Mouse (Mus musculus): ENCODE measurements around the gene Bcl7c. TPM values are rescaled to one million over a fixed set of nuclear protein-coding genes. Genes with fewer than 3 reads are reported as not detected.

The Bcl7c gene
- total and polyA plus RNA-seq, 2 experiments from 2014 or later: 48.8 to 86.8 TPM

- Histone ChIP-seq H3K27ac (no peak overlapping the region), H3K36me3 (ENCODE audit: insufficient read depth, low read length) (no peaks in the 10 kb centered on the region), H3K4me2 (ENCODE audit: low read depth, low read length) (no peak overlapping the region), H3K9ac (replicated peaks; ENCODE audit: low read length) (no peak overlapping the region), H3K4me3 (ENCODE audit: low read length) (no peak overlapping the region), H3K4me1 (ENCODE audit: insufficient read depth, low read length) (no peaks in the 10 kb centered on the region), H3K9me3 (ENCODE audit: low read length) (no peaks in the 10 kb centered on the region), H3K27me3 (ENCODE audit: insufficient read depth, low read length) (no peaks in the 10 kb centered on the region)
- WGBS: 83% methylated on average over 4 of the region's 4 CpGs
- no peak for TF ChIP-seq CTCF (IDR thresholded peaks at IDR 0.05; ENCODE audit: low read depth)
- ATAC-seq (no peak), DNase-seq (ENCODE audit: low spot score) (no peak)
These were observed 36.0 kb downstream of the Bcl7c start for GRCm38 (mm10) chr7:127672776-127673175.

GRCm38 (mm10) chr7:127671880-127672774 lies 36.6 kb downstream of the Bcl7c start:
- no peak for DNase-seq (ENCODE audit: low spot score)
- TF ChIP-seq CTCF (IDR thresholded peaks at IDR 0.05; ENCODE audit: low read depth): no peak
- Histone ChIP-seq H3K27me3 (ENCODE audit: insufficient read depth, low read length) (no peaks in the 10 kb centered on the region), H3K36me3 (ENCODE audit: insufficient read depth, low read length) (no peaks in the 10 kb centered on the region), H3K4me2 (ENCODE audit: low read depth, low read length) (no peak overlapping the region), H3K9ac (replicated peaks; ENCODE audit: low read length) (no peak overlapping the region), H3K4me3 (ENCODE audit: low read length) (no peak overlapping the region), H3K9me3 (ENCODE audit: low read length) (no peaks in the 10 kb centered on the region), H3K4me1 (ENCODE audit: insufficient read depth, low read length) (no peaks in the 10 kb centered on the region), H3K27ac (no peak overlapping the region)
- 83% methylated on average over 11 of the region's 11 CpGs for WGBS
- no peak for ATAC-seq

- no peak for TF ChIP-seq CTCF (IDR thresholded peaks at IDR 0.05; ENCODE audit: low read depth)
- Histone ChIP-seq H3K27ac (no peak overlapping the region), H3K4me1 (ENCODE audit: insufficient read depth, low read length) (no peaks in the 10 kb centered on the region), H3K27me3 (ENCODE audit: insufficient read depth, low read length) (no peaks in the 10 kb centered on the region), H3K4me3 (ENCODE audit: low read length) (no peak overlapping the region), H3K9me3 (ENCODE audit: low read length) (no peaks in the 10 kb centered on the region), H3K4me2 (ENCODE audit: low read depth, low read length) (no peak overlapping the region), H3K36me3 (ENCODE audit: insufficient read depth, low read length) (peaks cover 11% of the 10 kb centered on the region), H3K9ac (replicated peaks; ENCODE audit: low read length) (no peak overlapping the region)
- 78% methylated on average over 8 of the region's 8 CpGs for whole genome bisulfite sequencing
- no peak for ATAC-seq
- DNase-seq (ENCODE audit: low spot score): no peak
These were observed 41.6 kb downstream of the Bcl7c start for GRCm38 (mm10) chr7:127667171-127667570.

GRCm38 (mm10) chr7:127666679-127667078 lies 42.1 kb downstream of the Bcl7c start:
- H3K9ac ChIP-seq (replicated peaks; ENCODE audit: low read length): no peak overlapping the region

GRCm38 (mm10) chr7:127666066-127666654 lies 42.6 kb downstream of the Bcl7c start:
- 92% methylated on average over 6 of the region's 6 CpGs for WGBS
- no peak overlapping the region for H3K4me3 ChIP-seq (ENCODE audit: low read length)
- no peak overlapping the region for H3K27ac ChIP-seq
- DNase-seq (ENCODE audit: low spot score): no peak
- TF ChIP-seq CTCF (IDR thresholded peaks at IDR 0.05; ENCODE audit: low read depth): no peak
- H3K27me3 ChIP-seq (ENCODE audit: insufficient read depth, low read length): no peaks in the 10 kb centered on the region
- no peaks in the 10 kb centered on the region for H3K4me1 ChIP-seq (ENCODE audit: insufficient read depth, low read length)
- peaks cover 17% of the 10 kb centered on the region for H3K36me3 ChIP-seq (ENCODE audit: insufficient read depth, low read length)
- no peak overlapping the region for H3K9ac ChIP-seq (replicated peaks; ENCODE audit: low read length)
- H3K4me2 ChIP-seq (ENCODE audit: low read depth, low read length): no peak overlapping the region
- no peaks in the 10 kb centered on the region for H3K9me3 ChIP-seq (ENCODE audit: low read length)
- ATAC-seq: no peak

More at GRCm38 (mm10) chr7:127666679-127667078, 42.1 kb downstream of the Bcl7c start:
- Histone ChIP-seq H3K27ac (no peak overlapping the region), H3K4me2 (ENCODE audit: low read depth, low read length) (no peak overlapping the region), H3K4me3 (ENCODE audit: low read length) (no peak overlapping the region), H3K9me3 (ENCODE audit: low read length) (no peaks in the 10 kb centered on the region), H3K36me3 (ENCODE audit: insufficient read depth, low read length) (peaks cover 16% of the 10 kb centered on the region), H3K27me3 (ENCODE audit: insufficient read depth, low read length) (no peaks in the 10 kb centered on the region), H3K4me1 (ENCODE audit: insufficient read depth, low read length) (no peaks in the 10 kb centered on the region)
- 88% methylated on average over 13 of the region's 13 CpGs for WGBS
- DNase-seq (ENCODE audit: low spot score) (no peak), ATAC-seq (no peak)
- no peak for TF ChIP-seq CTCF (IDR thresholded peaks at IDR 0.05; ENCODE audit: low read depth)

GRCm38 (mm10) chr7:127662926-127663325 lies 45.8 kb downstream of the Bcl7c start:
- ATAC-seq: no peak
- Histone ChIP-seq H3K27me3 (ENCODE audit: insufficient read depth, low read length) (no peaks in the 10 kb centered on the region), H3K4me2 (ENCODE audit: low read depth, low read length) (no peak overlapping the region), H3K4me1 (ENCODE audit: insufficient read depth, low read length) (no peaks in the 10 kb centered on the region), H3K9ac (replicated peaks; ENCODE audit: low read length) (no peak overlapping the region), H3K9me3 (ENCODE audit: low read length) (no peaks in the 10 kb centered on the region), H3K27ac (no peak overlapping the region), H3K4me3 (ENCODE audit: low read length) (no peak overlapping the region), H3K36me3 (ENCODE audit: insufficient read depth, low read length) (peaks cover 17% of the 10 kb centered on the region)
- no peak for TF ChIP-seq CTCF (IDR thresholded peaks at IDR 0.05; ENCODE audit: low read depth)
- 81% methylated on average over 6 of the region's 6 CpGs for WGBS
- DNase-seq (ENCODE audit: low spot score): no peak

GRCm38 (mm10) chr7:127661833-127662232 lies 46.9 kb downstream of the Bcl7c start:
- H3K27ac ChIP-seq: no peak overlapping the region

More at GRCm38 (mm10) chr7:127661833-127662232, 46.9 kb downstream of the Bcl7c start:
- no peak for ATAC-seq
- TF ChIP-seq CTCF (IDR thresholded peaks at IDR 0.05; ENCODE audit: low read depth): no peak
- no peaks in the 10 kb centered on the region for H3K27me3 ChIP-seq (ENCODE audit: insufficient read depth, low read length)
- DNase-seq (ENCODE audit: low spot score): no peak
- no peak overlapping the region for H3K4me3 ChIP-seq (ENCODE audit: low read length)
- H3K9me3 ChIP-seq (ENCODE audit: low read length): no peaks in the 10 kb centered on the region
- H3K4me2 ChIP-seq (ENCODE audit: low read depth, low read length): no peak overlapping the region
- H3K4me1 ChIP-seq (ENCODE audit: insufficient read depth, low read length): no peaks in the 10 kb centered on the region
- H3K36me3 ChIP-seq (ENCODE audit: insufficient read depth, low read length): peaks cover 17% of the 10 kb centered on the region
- H3K9ac ChIP-seq (replicated peaks; ENCODE audit: low read length): no peak overlapping the region
- WGBS: 84% methylated on average over 6 of the region's 6 CpGs
